Mouse (Mus musculus): Measurements from ENCODE around the gene Fubp1.
"Not testable (repeated sequence)": the region's sequence is repeated elsewhere in the genome, so short reads cannot be mapped to it uniquely, and the experiment has no call there.

Fubp1 gene

DNA sequence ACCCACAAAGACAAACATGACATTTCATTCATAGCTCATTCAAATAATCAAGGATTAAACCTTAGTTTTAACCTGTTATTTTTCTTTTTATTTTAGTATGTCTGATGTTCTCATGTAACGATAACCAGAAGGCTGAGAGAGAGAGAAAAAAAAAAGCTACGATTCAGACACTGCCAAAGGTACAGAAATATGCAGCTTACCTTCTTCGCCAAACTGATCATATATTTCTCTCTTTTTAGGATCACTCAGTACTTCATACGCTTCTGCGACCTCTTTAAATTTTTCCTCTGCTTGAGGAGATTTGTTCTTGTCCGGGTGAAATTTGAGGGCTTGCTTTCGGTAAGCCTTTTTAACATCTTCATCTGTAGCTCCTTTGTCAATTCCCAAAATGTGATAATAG, 17.0 kb upstream of the Fubp1 start:
- no peak for DNase-seq (ENCODE audit: low read depth)

DNA sequence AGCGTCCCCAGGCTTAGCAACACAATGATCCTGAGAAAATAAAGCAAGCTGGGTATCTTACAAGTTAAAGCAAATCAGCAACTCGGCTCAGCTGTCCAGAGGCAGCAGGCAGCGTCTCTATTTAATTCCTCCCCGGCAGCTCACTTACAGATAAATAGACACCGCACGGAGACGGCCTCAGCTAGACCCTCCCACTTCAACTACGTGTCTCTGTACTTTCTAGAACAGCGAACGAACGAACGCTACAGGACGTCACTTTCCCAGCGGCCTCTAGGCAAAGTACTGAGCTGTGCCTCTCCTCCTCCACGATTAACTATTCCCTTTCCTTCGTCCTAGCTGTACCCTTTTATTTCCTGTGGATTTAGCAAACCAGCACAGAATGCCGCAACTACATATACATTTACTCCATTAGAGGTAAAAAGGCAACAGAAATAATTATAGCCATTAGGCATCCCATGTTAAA, 16.6 kb upstream of the Fubp1 start:
- peak; percentile 86 for DNase-seq (ENCODE audit: low read depth)

- not testable (repeated sequence) for DNase-seq (ENCODE audit: low read depth)
Observed at GRCm38 (mm10) chr3:152197246-152197645, 13.0 kb upstream of the Fubp1 start.

DNA sequence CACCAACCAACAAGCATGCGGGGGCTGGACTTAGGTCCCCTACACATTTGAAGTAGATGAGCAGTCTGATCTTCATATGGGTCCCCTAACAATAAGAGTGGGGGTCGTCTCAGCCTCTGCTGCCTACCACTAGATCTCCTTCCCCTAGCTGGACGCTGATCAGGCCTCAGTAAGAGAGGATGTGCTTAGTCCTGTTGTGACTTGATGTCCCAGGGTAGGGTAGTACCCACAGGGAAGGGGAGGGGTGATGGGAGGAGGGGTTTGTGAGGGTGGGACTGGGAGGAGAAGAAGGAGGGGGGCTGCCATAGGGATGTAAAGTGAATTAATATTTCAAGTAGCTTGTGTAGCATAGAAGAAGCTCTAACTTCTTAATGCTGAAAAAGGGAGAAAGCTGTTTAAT, 11.1 kb upstream of the Fubp1 start:
- no peak for DNase-seq (ENCODE audit: low read depth)

DNA sequence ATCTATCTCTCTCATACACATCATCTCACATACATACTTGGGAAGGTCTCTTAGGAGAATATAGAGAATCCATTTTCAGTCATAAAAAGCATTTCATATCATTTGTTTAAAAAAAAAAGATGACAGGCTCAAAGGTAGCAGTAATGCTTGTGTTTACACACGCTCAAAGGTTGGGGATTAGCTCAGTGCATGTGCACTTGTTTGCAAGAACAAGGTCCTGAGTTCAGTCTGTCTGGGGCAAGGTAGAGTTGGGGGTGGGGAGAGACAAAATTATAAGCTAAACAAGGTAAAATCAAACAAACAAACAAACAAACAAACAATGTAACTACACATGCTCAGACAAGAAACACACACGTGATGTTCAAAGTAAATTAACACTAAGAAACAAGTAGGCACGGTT, 9.0 kb upstream of the Fubp1 start:
- no peak for DNase-seq (ENCODE audit: low read depth)

DNA sequence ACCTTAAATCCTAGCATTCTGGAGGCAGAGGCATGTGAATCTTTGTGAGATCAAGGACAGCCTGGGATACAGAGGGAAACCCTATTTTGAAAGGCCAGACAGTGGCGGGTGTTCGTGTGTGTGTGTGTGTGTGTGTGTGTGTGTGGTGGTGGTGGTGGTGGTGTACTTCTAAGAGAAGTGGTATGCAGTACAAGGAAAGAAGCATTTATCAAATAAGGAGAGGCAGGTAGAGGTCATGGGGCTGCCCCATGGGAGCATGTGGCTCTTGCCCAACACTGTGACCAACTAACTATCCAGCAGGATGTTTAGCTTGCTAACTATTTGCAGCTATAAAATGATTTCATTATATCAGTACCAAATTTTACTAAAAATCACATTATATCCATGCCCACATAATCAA, 8.6 kb upstream of the Fubp1 start:
- DNase-seq (ENCODE audit: low read depth): no peak

DNA sequence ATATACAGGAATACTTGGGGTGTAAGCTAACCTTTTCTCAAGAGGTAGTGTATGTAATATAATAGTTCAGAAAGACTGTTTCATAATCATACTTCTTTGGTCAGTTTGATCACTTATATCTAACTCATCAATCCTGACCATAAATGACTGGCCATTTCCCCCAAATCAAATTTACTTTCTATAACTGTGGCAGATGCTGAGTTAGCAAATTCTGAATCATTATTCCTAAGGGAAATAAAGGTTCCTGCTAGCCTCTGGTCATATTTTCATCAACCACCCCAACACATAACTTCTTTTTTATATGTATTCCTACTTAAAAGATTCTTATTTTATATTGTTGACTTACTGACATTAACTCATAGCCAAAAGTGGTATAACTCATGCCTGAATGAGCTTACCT, 7.3 kb upstream of the Fubp1 start:
- DNase-seq (ENCODE audit: low read depth): no peak

DNA sequence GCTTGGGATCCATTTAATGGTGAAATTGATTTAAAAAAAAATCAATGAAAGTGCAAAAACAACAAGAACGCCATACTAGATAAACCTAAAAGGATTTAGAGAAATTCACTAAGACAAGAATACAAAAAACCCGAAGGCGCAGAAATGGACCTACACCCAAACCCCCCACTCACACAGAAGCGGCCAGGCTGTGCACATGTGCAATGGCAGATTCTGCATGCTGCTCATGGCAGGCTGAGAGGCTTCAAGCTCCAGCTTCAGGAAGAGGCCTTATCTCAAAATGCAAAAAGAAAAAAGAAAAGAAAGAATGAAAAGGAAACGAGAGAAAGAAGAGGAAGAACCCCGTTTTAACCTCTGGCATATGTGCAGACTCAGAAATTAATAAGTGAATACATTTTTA, 6.8 kb upstream of the Fubp1 start:
- no peak for DNase-seq (ENCODE audit: low read depth)

DNA sequence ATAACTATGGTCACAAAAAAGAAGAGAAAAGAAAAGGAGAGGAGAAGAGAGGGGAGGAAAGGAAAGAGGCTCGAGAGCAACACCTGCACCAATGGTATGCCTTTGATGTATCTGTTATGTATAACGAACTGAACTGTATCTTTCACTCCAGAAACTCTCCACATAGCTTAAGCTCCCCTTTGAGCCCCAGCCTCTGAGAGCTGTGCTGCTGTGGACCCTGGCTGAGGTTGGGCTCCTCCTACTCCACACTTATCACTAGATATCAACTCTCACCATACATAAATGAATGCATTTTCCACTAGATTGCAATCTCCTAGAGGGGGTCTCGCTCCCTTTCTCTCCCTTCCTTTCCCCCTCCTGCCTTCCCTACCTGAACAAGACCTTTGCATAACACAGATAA, 6.2 kb upstream of the Fubp1 start:
- no peak for DNase-seq (ENCODE audit: low read depth)

GRCm38 (mm10) chr3:152204577-152204976, 5.6 kb upstream of the Fubp1 start:
- DNase-seq (ENCODE audit: low read depth): no peak

GRCm38 (mm10) chr3:152207156-152207555, 3.1 kb upstream of the Fubp1 start:
- DNase-seq (ENCODE audit: low read depth): no peak

DNA sequence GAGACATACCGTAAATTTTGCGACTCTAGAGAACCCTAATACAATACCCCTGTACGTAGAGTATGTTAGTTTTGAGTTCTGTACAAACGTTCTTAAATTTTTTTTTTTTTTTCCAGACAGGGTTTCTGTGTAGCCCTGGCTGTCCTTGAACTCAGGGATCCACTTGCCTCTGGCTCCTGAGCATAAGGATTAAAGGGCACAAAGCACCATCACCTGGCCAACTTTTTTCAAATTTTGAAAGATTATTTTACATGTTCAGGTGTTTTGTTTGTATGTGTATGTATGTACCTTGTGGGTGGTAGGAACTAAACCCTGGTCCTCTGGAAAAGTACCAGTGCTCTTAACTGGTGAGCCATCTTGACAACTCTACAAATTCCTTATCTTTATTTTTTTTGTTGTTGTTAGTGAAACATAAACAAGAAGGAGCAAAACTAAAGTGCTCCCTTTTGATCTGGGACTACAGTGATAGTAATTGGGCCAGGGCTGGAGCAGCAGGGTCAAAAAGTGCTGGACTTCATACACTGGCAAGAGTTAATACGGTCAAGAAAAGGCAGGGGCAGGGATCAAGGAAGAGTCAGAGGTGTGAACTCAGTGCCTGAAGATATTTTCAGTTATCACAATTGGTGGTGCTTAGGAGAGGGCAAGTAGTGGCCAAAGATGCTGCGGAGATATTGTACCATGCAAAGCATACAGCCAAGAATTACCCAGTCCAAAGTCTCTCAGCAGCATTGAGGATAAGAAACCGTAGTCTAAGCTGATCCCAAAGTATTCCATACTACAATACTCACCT, 1.9 kb upstream of the Fubp1 start:
- DNase-seq (ENCODE audit: low read depth): no peak

GRCm38 (mm10) chr3:152209177-152209966, 850 bp upstream of the Fubp1 start:
- DNase-seq (ENCODE audit: low read depth): no peak

DNA sequence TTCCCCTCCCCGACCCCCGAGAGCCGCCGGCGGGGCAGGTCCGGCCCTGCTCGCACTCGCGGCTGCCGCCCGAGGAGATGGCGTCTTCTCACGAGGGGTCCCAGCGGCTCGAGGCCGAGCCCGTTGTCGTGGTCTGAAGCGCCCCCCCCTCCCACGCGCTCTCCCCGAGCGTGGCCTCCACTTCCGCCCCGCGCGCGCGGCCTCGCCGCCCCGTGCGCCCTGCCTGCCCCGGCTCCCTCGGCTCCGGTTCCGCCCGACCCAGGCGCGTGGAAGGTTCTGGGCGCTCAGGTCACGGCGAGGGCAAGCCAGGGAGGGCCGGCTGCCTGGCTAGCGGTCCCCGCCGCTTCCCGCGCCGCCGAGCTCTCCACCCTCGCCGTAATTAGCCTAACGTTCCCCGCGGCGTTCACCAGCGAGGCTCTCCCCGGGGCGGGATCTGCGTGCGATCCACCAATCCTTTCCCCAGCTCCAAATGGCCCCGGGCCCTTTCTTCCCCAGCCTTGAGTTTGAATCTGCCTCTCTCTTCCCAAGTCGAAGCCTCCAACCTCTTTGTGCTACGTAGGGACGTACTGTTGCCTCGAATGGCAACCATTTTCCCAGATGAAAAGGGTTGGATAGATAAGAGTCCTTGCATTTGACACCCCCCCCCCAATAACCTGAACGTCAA, 638 bp downstream of the Fubp1 start:
- no peak for DNase-seq (ENCODE audit: low read depth)

DNA sequence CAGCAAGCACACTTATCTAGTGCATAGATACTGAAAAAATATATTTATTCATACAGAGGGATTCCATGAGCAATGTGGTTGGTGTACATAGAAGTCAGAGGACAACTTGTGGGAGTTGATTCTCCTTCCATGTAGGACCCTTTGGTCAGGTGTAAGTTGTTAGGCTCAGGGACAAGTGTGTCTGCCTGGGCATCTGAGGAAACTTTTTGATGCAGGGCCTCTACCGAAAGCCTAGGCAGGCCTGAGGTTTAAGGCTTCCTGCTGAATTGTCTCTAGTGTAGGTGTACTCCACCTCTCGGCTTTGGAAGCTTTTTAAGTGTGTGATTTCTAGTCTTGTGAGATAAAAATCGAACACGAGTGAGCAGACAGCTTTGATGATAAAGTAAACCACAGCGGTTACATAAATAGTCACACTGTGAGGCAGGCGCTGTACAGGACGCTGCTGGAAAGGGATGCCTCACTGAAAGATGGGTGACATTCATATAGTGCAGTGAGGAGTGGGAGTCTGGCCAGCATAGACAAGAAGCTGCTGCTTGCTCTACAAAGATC, 1.6 kb downstream of the Fubp1 start:
- DNase-seq (ENCODE audit: low read depth): no peak

- DNase-seq (ENCODE audit: low read depth): no peak
Observed at GRCm38 (mm10) chr3:152213416-152213815, 3.2 kb downstream of the Fubp1 start.

DNA sequence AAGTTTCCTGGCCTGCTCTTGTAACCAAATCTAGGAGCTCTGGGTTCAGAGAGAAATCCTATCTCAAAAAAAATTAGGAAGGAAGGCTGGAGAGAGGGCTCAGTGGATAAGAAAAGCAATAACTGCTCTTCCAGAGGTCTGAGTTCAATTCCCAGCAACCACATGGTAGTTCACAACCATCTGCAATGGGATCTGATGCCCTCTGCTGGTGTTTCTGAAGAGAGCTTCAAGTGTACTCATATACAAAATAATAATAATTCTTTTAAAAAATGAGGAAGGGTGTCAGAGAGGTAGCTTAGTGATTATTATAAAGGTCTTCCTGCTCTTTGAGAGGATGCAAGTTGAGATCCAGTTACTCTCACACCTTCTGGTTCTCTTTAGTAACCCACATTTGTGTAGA, 14.7 kb downstream of the Fubp1 start:
- DNase-seq (ENCODE audit: low read depth): no peak

- DNase-seq (ENCODE audit: low read depth): no peak
Observed at GRCm38 (mm10) chr3:152225906-152226305, 15.7 kb downstream of the Fubp1 start.

GRCm38 (mm10) chr3:152228843-152229242, 18.6 kb downstream of the Fubp1 start:
- no peak for DNase-seq (ENCODE audit: low read depth)

GRCm38 (mm10) chr3:152229271-152229670, 19.0 kb downstream of the Fubp1 start:
- no peak for DNase-seq (ENCODE audit: low read depth)

DNA sequence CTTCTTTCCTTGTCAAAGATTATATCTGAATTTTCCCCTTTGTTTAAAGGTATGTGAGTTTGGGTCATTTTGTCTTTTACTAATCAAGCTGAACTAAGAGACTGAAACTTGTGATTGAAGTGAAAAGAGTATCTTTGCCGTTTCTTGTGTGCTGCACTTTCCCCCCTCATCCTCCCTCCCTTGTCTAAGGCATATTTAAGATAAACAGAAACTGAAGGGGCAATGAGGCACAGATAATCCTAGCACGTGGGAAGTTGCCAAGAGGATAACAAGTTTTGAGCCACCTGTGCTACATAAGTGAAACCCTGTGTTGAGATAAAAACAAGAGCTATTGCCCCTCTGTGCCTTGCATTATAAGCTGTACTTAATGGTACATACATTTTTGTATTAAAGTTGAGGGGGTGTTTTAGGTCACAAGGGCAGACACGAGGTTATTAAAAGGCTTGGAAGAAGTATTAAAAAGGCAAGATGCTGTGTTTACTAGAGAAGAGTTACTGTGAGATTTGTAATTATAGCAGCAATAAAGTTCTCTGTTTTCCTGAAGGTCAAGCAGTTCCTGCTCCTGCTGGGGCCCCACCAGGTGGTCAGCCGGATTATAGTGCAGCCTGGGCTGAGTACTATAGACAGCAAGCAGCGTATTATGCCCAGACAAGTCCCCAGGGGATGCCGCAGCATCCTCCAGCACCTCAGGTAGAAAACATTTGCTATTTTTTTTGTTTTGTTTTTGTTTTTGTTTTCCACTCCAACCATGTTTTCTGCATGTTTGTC, 21.3 kb downstream of the Fubp1 start:
- no peak for DNase-seq (ENCODE audit: low read depth)

GRCm38 (mm10) chr3:152235238-152235637, 25.0 kb downstream of the Fubp1 start:
- no peak for DNase-seq (ENCODE audit: low read depth)
